Mouse (Mus musculus): ENCODE results near the gene Zc3hav1.

The Zc3hav1 gene

DNA sequence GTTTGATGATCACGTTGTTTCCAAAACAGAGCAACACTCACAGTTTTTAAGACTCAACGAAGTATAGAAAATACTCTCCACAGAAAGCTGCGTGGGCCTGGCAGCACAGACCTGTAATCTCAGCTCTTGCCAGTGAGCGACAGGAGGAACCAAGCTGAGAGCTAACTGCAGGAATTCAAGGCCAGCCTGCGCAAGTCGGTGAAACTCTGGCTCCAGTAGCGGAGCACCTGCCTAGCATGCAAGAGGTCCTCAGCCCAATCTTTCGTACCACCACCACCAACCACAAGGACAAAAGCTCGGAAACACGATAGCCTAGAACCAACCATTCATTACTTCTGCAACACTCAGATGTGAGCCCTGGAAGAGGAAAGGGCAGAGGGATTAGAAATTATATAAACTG, 2.0 kb downstream of the Zc3hav1 start:
- DNase-seq (ENCODE audit: low read depth): no peak

DNA sequence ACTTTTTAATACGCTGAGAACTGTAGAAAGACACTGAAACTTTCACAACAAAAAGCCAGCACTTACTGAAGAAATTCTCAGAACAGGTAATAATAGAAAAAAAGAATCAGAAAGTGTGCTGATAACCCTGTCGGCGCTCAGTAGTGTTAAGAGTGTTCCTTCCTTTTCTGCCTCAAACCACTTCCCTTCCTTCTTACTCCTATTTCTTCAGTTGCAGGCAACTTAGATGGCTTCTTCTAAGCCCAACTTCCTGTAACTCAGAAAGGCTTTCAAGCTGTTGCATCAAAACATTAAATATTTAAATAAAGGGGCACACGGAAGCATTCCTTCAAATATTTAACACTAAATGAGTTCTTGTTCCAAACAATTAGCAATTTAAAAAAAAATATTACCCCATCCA, 2.5 kb downstream of the Zc3hav1 start:
- peak; percentile 80 for DNase-seq (ENCODE audit: low read depth)

DNA sequence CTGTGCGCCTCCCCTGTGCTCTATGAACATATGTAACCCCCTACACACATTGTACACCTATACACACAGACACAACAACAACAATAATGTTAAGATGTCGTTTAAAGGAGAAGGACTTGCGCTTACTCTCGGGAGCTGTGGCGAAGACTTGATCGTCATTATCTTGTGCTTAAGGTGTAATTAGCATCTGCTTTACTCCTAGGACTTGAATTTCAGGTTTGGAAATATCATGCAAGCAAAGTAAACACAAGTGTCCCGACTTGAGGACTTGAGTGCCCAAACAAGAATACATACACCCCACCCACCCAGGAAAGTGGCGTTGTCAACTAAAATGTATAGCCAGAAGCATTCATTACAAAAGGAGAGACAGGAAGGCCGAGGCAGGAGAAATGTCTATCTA, 4.6 kb downstream of the Zc3hav1 start:
- peak; percentile 60 for DNase-seq (ENCODE audit: low read depth)

DNA sequence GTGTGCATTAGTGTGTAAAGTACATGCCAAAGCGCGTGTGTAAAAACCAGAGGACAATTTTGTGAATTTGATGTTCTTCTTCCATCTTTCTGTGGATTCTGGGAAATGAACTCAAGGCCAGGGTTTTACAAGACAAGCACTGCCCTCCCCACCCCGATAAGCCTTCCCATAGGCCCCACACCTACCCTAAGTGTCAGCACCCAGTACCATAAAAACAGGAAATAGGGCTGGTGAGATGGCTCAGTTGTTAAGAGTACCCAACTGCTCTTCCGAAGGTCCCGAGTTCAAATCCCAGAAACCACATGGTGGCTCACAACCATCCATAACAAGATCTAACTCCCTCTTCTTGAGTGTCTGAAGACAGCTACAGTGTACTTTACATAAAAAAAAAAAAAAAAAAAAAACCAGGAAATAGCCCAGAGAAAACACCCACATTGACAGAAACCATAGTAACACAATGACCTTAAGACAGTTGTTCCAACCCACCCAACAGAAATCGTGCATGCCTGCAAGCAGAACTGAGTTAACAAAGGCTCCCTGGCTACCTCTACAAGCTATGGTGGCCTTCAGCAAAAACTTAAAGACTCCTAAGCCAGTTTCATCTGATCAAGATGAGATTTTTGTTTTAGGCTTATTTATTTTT, 5.5 kb downstream of the Zc3hav1 start:
- DNase-seq (ENCODE audit: low read depth): peak; percentile 79

DNA sequence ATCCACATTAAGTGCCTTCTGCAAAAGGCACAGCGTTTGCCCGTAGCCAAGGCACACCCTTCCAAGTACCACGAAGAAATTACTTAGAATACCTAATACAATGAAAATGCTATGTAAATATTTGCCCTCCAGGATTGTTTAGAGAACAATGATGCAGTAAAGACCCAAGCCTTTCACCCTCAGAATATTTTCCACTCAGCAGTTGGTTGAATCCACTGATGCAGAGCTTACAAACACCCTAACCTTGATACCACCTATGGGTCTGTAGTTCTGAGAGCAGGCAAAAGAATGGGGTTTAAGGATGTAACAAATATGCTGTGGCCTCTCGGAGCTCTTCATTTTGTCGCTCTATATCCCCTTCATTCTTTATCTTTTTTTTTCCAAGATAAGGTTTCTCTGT, 6.5 kb downstream of the Zc3hav1 start:
- DNase-seq (ENCODE audit: low read depth): peak; percentile 71

DNA sequence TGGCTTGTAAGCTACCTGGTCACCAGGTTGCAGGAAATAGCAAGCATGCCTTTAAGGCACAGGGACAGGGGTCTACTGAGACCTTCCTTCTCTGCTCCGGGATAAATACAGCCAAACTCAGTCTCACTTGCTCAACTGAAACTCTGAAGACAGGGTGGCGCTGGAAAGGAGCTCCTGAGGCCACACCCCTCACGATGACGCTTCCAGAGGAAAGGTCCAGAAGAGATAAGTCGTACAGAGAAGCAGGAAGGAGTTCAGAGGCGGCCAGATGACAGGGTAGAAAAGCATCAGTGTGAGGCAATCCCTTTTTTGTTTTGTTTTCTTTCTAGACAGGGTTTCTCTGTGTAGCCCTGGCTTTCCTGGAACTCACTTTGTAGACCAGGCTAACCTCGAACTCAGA, 8.6 kb downstream of the Zc3hav1 start:
- peak; percentile 94 for DNase-seq (ENCODE audit: low read depth)

DNA sequence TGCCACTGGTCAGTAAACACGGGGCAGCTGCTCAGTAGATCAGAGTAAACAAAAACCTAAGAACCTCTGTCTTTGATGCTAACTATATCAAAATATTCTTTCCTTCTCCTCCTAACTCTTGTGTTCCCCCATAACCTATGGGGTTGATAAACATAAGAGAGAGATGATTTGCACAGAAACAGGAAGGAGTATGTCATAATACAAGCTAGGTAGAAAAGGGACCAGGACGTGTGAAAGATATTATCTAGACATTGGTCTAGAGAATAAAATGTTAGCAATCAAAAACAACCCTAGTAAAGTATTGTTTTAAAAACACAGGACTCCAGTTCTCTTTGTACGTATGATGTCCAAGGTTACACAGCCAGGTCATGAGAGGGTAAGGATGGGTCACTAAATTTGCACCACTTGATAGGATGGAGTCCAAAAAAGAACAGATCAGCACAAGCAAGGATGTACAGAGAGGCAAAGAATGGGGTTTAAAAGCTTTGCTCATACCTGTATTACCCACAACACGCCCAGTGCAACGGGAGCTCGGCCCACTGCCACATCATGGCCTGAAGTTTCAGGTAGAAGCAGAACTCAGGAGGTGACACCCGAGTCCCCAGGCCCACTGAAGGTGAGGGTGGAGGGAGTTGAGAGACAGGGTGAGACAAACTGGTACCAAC, 10.3 kb downstream of the Zc3hav1 start:
- peak; percentile 81 for DNase-seq (ENCODE audit: low read depth)

DNA sequence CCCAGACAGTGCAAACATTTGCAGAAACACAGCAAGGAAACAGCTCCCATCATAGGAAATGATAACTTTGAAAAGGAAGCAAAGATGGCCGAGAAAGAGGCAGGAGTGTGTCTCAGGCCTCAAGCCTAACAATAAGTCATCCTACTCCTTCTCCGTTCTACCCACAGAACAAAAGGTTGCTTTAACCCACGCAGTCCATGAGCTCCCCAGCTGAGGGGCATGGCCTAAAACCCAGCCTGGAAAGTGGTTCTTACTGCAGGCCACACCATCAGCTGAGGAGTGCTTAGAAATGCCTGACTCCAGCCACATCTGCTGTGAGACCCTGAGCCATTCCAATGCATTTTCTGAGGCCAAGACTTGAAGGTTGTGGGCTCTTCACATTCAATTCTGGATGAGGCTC, 10.8 kb downstream of the Zc3hav1 start:
- DNase-seq (ENCODE audit: low read depth): no peak

DNA sequence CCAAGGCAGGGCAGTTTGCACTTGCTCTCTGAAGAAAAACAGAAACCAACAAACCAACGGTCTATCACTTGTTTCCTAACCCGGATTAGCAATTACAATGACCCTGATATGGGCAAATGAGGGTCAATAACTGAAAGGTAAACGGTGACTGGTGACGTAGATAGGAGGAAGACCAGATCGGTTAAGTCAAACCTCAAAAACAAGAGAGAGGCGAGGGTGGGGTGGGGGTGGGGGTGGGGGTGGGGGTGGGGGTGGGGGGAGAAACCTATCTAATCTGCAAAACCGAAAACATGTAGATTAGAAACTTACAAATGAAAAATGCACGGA, 11.8 kb downstream of the Zc3hav1 start:
- no peak for DNase-seq (ENCODE audit: low read depth)

DNA sequence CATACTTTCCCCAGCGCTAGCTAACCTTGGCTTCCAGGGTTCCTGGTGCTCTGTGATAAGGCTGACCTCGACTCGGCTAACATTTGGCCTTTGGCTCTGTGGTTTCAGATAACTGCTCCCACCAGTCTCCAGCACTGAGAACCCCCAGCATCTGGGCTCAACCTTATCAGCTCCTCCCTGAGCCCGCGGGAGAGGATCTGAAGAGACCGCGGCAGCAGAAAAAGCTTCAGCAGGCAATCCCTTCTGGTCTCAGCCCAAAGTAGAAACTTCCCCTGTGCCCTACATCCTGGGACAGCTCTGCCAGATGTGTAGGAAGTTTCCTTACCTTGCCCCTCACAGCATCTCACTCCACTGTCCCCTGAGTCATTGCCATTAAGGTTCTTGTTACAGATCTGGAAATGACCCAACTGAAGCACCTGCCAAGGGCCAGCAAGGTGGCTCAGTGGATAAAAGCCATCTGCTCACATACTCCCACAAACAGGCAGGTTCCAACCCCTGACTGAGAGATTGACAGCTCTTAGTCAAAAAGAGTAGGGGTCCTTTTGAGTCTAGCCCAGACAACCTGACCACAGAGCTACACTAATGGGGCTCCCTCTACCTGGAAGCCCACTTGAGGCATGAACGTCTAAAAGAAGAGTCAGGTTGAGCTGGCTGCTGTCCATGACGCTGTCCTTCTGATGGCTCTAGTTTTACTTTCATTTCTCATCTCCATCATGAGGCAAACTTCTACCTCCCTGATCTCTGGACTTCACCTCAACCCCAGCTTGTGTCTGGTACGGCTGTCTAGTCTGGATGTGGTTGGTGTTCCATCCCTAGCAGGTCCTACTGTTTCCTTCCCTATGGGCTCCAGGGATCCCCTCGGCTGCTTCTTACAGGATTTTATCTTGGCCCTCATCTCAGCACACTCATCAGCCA, 12.4 kb downstream of the Zc3hav1 start:
- peak; percentile 93 for DNase-seq (ENCODE audit: low read depth)

DNA sequence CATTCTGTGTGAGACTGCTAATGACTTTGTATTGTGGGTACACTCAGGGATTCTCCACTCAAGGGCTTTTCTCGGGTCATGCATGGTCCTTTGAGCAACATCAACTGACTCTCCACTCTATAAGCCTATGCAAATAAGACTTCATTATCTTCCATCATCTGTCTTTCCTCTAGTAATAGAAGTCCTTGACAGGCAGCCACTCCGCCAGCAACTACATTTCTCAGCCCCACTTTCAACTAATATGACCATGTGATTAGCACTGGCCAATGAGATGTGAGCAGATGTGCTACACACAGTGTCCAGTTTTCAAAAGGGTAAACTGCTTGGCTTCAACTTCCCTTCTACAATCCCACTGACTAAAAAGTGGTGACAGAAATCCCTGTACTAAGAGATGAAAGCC, 15.3 kb downstream of the Zc3hav1 start:
- no peak for DNase-seq (ENCODE audit: low read depth)

DNA sequence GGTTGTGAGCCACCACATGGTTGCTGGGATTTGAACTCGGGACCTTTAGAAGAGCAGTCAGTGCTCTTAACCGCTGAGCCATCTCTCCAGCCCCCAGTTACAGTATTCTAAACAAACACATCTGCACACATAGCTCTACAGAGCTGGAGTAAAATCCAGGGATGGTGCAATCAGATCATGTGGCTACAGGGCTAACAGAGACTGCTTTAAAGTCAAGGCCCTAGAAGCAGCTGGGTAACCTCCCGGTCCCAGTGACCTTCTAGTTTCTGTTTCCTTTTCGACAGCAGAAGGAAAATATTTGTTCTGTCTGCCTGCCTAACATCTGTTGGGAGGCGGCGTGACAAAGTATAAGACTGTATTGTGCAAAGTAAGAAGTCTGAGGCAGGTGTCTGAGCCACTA, 16.5 kb downstream of the Zc3hav1 start:
- DNase-seq (ENCODE audit: low read depth): peak; percentile 79

DNA sequence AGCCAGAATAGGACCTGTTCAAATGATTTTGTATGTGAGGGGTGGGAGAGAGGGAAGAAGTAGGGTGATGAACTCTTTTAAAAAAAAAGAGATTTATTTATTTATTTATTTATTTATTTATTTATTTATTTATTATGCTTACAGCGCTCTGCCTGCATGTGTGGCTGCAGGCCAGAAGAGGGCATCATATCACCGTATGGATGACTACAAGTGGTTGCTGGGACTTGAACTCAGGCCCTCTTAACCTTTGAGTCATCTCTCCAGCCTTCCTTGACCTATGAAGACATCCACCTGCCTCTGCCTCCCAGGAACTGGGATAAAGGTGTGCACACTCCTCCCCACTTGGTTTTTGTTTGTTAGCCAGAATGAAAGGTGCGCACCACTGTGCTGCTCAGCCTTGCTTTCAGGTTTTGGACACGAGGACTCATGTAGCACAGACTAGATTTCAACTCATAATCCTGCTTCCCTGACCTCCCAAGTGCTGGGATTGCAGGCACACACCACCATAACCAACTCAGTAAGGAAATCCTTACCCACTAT, 17.2 kb downstream of the Zc3hav1 start:
- DNase-seq (ENCODE audit: low read depth): peak; percentile 61

DNA sequence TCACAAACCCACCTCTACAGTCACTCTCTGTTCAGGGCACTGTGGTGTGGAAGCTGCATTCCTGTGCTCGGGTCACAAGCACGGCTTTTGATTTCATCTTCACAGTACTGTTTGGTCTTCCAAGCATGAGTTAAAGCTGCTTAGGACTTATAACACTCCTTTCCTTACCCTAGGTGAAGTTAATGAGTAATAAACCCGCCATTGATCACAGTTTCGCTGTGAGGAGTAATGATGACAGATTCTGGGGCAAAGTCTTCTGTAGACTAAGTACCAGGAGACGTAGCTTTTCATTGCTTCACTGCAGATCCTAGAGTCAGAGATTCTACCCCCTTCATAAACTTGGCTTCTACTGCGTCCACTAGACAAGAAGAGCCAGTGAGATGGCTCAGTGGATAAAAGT, 19.1 kb downstream of the Zc3hav1 start:
- no peak for DNase-seq (ENCODE audit: low read depth)

DNA sequence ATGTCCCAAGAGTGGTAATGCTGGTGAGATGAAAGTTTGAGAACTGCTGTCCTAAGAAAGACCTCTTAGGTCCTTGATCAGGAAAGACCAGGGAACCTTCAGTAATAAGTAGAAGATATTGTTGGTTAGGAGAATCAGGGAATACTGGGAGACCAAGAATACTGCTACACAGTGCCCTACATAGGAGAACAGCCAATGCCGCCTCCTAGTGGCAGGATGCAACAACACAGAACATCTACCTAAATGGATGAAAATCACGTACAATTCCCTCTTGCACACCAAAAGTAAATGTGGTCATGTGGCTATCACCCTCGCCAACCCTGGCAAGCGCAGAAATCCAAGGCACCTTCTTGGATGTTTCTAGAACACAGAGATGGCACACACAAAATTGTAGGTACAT, 27.8 kb downstream of the Zc3hav1 start:
- peak; percentile 78 for DNase-seq (ENCODE audit: low read depth)

DNA sequence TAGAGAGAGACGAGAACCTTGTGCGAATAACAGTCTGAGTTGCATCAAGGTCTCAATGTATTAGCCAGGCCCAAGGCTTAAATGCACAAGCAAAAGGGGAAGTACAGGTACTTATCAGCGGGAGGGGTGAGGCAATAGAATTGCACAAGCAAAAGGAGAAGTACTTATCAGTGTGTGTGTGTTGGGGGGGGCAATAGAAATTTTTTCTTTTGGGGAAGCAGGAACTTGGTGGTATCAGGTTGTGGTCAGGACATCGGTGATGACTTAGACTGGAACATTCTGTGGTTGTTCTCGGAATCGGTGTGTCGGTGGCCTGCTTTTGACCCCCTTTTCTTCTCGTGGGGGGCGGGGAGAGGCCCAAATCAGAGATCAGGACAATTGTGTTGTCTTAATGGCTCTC, 33.8 kb downstream of the Zc3hav1 start:
- DNase-seq (ENCODE audit: low read depth): peak; percentile 71

DNA sequence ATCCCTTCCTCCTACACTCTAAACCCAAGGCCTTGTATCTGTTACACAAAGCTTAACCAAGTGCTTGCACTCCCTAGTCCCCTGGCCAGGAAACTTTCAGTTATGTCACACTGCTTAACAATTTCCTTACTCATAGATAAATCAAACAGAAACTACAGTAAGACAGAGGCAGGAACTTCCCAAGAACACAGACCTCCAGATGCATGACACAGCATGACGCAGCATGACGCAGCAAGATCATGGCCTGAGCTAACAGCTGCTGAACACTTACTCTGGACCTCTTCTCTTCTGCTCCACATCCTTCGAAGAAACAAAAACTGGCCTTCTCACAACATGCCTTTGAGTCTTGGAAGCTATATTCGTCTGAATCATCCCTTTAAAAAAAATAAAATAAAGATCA, 38.4 kb downstream of the Zc3hav1 start:
- no peak for DNase-seq (ENCODE audit: low read depth)

DNA sequence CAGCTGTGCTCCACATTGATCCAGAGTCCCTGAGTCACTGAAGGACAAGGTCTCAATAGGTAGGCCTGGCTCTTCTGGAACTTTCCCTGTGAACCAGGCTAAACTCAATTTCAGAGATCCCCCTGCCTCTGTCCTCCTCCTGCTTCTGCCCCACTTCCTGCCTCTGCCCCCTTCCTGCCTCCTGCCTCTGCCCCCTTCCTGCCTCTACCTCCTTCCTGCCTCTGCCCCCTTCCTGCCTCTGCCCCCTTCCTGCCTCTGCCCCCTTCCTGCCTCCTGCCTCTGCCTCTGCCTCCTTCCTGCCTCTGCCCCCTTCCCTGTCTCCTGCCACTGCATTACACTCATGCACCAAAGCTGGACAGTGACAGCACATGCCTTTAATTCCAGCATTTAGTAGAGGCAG, 44.7 kb downstream of the Zc3hav1 start:
- no peak for DNase-seq (ENCODE audit: low read depth)

DNA sequence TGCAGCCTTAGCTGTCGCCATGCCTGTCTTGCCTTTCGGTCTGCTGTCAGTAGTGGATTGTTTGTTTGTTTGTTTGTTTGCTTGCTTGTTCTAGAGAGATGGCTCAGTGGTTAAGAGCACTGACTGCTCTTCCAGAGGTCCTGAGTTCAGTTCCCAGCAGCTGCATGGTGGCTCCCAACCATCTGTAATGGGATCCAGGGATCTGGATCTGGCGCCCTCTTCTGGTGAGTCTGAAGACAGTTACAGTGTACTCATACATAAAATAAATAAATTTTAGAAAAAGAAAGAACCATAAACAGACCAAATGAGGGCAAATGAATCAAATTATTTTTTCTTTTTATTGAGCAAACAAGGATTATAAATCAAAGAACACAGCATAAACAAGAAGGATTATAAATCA, 49.4 kb downstream of the Zc3hav1 start:
- DNase-seq (ENCODE audit: low read depth): peak; percentile 61

DNA sequence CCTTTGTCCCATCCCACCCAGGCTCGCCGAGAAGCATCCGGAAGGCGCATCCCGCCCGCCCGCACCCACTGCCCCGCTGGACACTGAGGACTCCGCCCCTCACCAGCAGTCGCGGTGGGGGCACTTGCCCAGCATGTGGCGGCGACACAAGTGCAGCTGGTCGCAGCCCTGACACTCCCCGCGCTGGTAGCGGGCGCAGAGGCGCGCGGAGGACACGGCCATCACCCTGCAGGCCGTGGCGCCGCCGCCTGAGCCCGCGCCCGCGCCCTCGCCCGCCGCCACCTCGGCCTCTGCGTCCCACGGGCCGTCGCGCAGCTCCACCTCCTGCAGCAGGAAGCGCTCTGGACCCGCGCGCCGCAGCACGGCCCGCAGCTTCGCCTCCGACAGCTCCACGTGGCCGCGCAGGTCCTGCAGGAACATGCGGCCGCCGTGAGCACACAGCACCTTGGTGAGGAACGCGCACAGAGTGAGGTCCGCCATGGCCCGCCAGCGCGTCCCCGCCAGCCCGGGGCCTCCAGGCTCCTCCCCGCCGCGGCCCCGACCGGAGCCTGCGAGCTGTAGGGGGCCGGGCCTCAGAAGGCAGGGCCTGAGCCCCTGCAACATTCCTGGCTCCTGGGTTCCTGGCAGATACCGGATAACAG, 55.5 kb downstream of the Zc3hav1 start, which contains the start of gene Zc3hav1l:
Zc3hav1l (minus strand) TSS at position 499 of the 641 bp plus-strand sequence.
- DNase-seq (ENCODE audit: low read depth): peak; percentile 67

DNA sequence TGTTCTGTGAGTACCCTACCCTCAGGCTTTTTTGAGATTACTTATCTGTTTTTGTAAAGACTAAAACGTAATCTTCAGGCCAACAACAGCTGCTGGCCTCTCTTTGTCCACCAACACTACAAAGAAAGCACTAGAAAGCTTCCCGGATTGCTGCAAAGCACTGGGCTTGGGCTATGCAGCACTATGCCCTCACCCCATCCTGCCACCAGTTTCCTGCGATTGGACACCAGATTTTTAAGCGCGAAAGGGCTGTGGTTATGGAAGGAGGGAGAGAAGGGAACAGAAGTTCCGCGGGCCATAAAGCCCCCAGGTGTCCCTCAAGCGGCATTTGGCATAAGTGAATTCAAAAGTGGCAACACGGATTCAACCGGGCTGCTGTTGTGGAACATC, 56.2 kb downstream of the Zc3hav1 start:
- peak; percentile 39 for DNase-seq (ENCODE audit: low read depth)

DNA sequence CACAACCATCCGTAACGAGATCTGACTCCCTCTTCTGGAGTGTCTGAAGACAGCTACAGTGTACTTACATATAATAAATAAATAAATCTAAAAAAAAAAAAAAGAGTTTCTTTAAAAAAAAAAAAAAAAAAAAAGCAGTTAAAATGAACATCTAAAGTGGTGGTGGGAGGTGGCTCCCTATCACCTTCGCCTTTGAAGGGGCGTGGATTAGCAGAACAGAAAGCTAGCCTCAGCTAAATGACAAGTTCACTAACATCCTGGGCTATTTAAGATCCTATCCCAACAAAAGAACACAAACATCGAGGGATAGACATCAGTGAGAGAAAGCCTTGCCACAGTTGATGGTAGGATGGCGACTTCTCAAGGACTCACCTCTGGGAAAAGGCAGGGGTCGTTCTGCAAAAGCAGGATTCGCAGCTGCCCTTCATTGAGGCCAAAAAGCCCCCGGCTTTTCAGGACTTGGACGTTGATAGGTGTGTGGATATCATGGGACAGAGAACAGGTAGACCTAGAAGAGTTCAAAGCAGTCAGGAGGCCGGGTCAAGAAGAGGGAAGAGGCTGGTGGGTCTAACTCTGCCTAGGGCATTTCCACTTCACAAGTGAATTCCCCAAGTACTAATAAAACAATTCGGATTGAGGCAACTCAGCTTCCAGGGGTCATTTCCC, 56.7 kb downstream of the Zc3hav1 start:
- peak; percentile 21 for DNase-seq (ENCODE audit: low read depth)
